Mouse (Mus musculus): Measurements from ENCODE around the gene Atp9a.

DNA sequence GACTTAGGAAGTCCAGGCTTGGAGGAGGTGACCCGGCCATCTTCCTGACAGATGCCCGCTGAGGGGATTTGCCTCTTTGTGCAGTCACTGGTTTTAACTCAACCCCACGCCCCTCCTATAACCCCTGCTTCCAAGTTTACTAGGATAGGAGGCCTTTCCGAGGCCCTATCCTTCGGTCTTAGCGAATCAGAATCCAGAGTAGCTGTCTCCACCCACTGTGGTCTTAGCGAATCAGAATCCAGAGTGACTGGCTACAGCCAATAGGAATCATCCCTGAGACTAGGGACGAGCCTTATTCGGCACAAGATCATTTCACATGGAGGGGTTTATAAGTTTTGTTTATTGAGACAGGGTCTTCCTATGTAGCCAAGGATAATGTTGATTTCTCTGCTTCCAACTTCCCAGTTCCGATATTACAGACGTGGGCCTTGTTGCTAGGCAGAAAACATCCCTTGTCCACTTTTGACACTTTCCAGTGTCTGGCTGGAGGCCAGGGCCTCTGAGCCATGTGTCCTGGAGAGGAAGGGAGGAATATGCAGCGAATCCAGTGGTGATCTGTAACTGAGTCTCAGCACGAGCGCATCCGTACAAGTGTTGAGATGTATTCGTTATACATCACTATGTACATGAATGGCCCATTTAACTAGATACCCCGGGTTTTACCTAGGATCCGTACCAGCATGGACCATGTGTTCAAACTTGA lies 127.9 kb downstream of the Atp9a start:
- TF ChIP-seq CTCF (IDR thresholded peaks at IDR 0.05; ENCODE audit: control insufficient read depth, insufficient read depth, insufficient read length): no peak
- no peak for TF ChIP-seq MAX (IDR thresholded peaks at IDR 0.05)
